Comparison of ENCODE assay signal across 8 mouse cellular contexts in the genomic region with DNA sequence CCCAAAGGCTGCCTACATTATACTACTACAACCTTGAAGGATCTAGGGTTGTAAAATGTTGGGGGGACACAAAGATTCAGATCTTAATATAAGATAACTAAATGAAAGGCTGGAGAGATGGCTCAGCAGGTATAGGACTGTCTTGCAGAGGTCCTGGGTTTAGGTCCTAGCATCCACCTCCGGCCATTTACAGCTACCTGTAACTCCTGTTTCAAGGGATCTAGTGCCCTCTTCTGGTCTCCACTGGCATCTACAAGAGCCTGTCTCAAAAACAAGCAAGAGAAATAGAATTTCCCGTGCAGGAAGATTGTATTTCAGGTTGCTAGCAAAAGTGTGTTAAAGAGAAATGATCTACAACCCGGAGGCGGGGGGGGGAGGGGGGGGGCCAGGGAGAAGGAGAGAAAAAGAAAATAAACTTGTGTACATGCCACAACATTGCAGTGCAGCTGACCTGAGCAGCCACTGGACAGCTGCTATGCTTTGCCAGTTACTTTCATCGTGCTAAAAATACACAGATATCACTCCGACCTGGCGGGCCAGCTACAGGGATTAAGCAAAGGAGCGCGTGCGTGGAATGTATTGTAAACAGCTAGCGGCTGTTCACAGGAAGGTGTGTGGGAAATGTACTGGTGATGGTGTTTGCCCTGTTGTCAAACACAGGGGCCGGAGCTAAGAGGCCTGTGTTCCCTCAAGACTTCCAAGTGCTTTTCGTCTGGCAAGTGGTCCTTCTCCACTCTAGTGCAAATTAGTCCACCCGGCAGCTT. TPM values are rescaled to one million over a fixed set of nuclear protein-coding genes. Genes with fewer than 3 reads are reported as not detected.
A peak's percentile ranks its signal among the peaks of the same experiment; 100 is the strongest.
DNase-seq lines count a peak whose midpoint lies in the region; ATAC-seq and TF ChIP-seq lines count a peak whose summit lies in the region.

No protein-coding gene starts in this region.

- WGBS in cerebellum, adult 2 months = 46% methylated on average over 14 of the region's 14 CpGs
- WGBS in heart, embryonic 10.5 days = 14% methylated on average over 14 of the region's 14 CpGs
- WGBS in limb, embryonic 11.5 days = 14% methylated on average over 14 of the region's 14 CpGs

- no peak overlapping the region for H3K9ac ChIP-seq in limb, embryonic 11.5 days (ENCODE audit: low read length)

- TF ChIP-seq CTCF in cerebellum, adult 2 months (IDR thresholded peaks at IDR 0.05; ENCODE audit: borderline replicate concordance, insufficient read depth, low read depth, low read length) = peak; percentile 39; the same call in 1 of the 2 replicates

- no peak overlapping the region for H3K27ac ChIP-seq in cerebellum, adult 2 months (ENCODE audit: insufficient read depth, low read length)
- H3K27ac ChIP-seq in heart, embryonic 10.5 days = peak overlapping the region; percentile 78
- peak overlapping the region; percentile 39; the same call in 1 of the 2 replicates for H3K27ac ChIP-seq in limb, embryonic 11.5 days (replicated peaks; ENCODE audit: low read depth, low read length)

- no peak overlapping the region for H3K4me3 ChIP-seq in cerebellum, adult 2 months (replicated peaks; ENCODE audit: insufficient read depth, low read depth, low read length)
- H3K4me3 ChIP-seq in heart, embryonic 10.5 days = peak overlapping the region; percentile 41; the same call in 1 of the 2 replicates
- H3K4me3 ChIP-seq in limb, embryonic 11.5 days (ENCODE audit: low read depth, low read length) = no peak overlapping the region

- TF ChIP-seq POLR2A in cerebellum, adult 2 months (IDR thresholded peaks at IDR 0.05; ENCODE audit: borderline replicate concordance, insufficient read depth, low read length) = no peak

- no peak for ATAC-seq in limb, embryonic 11.5 days (ENCODE audit: insufficient number of reproducible peaks, low FRiP score, low TSS enrichment, low read depth)

- DNase-seq in adrenal gland, adult 2 months = peak; percentile 43
- no peak for DNase-seq in adrenal gland, postnatal 10 days
- DNase-seq in 3T3-L1 (ENCODE audit: low read depth, low spot score) = peak; percentile 74
- DNase-seq in cerebellum, adult 2 months = peak in 1 of 2 experiments; percentile 58
- DNase-seq in heart, embryonic 10.5 days (ENCODE audit: low spot score) = no peak
- DNase-seq in limb, embryonic 11.5 days (ENCODE audit: low spot score) = peak; percentile 64
- peak; percentile 42 to 64 for DNase-seq in natural killer cell, adult 2 months (ENCODE audit: low spot score in 2 of 2)
- no peak for DNase-seq in right cerebral cortex, adult 18-20 months

- no peaks in the 10 kb centered on the region; the same call in 1 of the 2 replicates for H3K4me1 ChIP-seq in cerebellum, adult 2 months (ENCODE audit: control insufficient read depth, insufficient read depth, low read length)
- peaks cover 16% of the 10 kb centered on the region for H3K4me1 ChIP-seq in heart, embryonic 10.5 days
- peaks cover 10% of the 10 kb centered on the region for H3K4me1 ChIP-seq in limb, embryonic 11.5 days (ENCODE audit: control insufficient read depth, insufficient read depth, low read length)

- H3K4me2 ChIP-seq in limb, embryonic 11.5 days (ENCODE audit: low read depth, severe bottlenecking) = peak overlapping the region; percentile 20

- H3K9me3 ChIP-seq in heart, embryonic 10.5 days = no peaks in the 10 kb centered on the region
- H3K9me3 ChIP-seq in limb, embryonic 11.5 days (ENCODE audit: control insufficient read depth, low read length) = no peaks in the 10 kb centered on the region

- no peaks in the 10 kb centered on the region for H3K36me3 ChIP-seq in heart, embryonic 10.5 days
- no peaks in the 10 kb centered on the region for H3K36me3 ChIP-seq in limb, embryonic 11.5 days (ENCODE audit: control insufficient read depth, insufficient read depth, low read length)

- no peaks in the 10 kb centered on the region for H3K27me3 ChIP-seq in cerebellum, adult 2 months (ENCODE audit: control insufficient read depth, insufficient read depth, low read length)
- H3K27me3 ChIP-seq in heart, embryonic 10.5 days (ENCODE audit: insufficient read depth, poor library complexity, severe bottlenecking) = no peaks in the 10 kb centered on the region
- no peaks in the 10 kb centered on the region for H3K27me3 ChIP-seq in limb, embryonic 11.5 days (ENCODE audit: control insufficient read depth, insufficient read depth, low read length)

RNA-seq across cellular contexts. Expression of gene Tmem120b, which starts 8.3 kb away (rescaled TPM):
- total RNA-seq in adrenal gland, adult 2 months (2021) = 10 to 100 TPM; 32.0 to 33.2 TPM
- polyA plus RNA-seq in adrenal gland, adult 2 months (2012; rRNA removed) = 19.0 and 32.8 TPM in 2 replicates
- total RNA-seq in adrenal gland, postnatal 10 days (2021) = 10 to 100 TPM; 18.5 to 22.8 TPM
- 21.8 and 25.3 TPM in 2 replicates for polyA plus RNA-seq in cerebellum, adult 2 months (2012; rRNA removed)
- polyA plus RNA-seq in heart, embryonic 10.5 days (2016; fragmentation: Nextera tagmentation; extraction: Ambion mirVana) = 13.6 and 14.3 TPM in 2 replicates
- polyA plus RNA-seq in limb, embryonic 11.5 days (2014; fragmentation: Nextera tagmentation; extraction: Ambion mirVana) = 9.3 and 11.3 TPM in 2 replicates

RNA-seq across cellular contexts. Expression of gene Morn3, which starts 13.1 kb away (rescaled TPM):
- total RNA-seq in adrenal gland, adult 2 months (2021) = not detected
- polyA plus RNA-seq in adrenal gland, adult 2 months (2012; rRNA removed) = not detected in 2 replicates
- total RNA-seq in adrenal gland, postnatal 10 days (2021) = not detected
- 0.23 and 0.73 TPM in 2 replicates for polyA plus RNA-seq in cerebellum, adult 2 months (2012; rRNA removed)
- polyA plus RNA-seq in heart, embryonic 10.5 days (2016; fragmentation: Nextera tagmentation; extraction: Ambion mirVana) = not detected in 2 replicates
- 0.64 TPM in 1 of 2 replicates, not detected in the other for polyA plus RNA-seq in limb, embryonic 11.5 days (2014; fragmentation: Nextera tagmentation; extraction: Ambion mirVana)

RNA-seq across cellular contexts. Expression of gene Orai1, which starts 45.1 kb away (rescaled TPM):
- total RNA-seq in adrenal gland, adult 2 months (2021) = 10 to 100 TPM in 1 of 2 experiments, 1 to 10 TPM in 1; 9.8 to 13.6 TPM
- polyA plus RNA-seq in adrenal gland, adult 2 months (2012; rRNA removed) = 56.8 and 67.8 TPM in 2 replicates
- total RNA-seq in adrenal gland, postnatal 10 days (2021) = 10 to 100 TPM; 13.2 to 14.6 TPM
- 20.7 and 21.4 TPM in 2 replicates for polyA plus RNA-seq in cerebellum, adult 2 months (2012; rRNA removed)
- polyA plus RNA-seq in heart, embryonic 10.5 days (2016; fragmentation: Nextera tagmentation; extraction: Ambion mirVana) = 13.4 and 14.4 TPM in 2 replicates
- polyA plus RNA-seq in limb, embryonic 11.5 days (2014; fragmentation: Nextera tagmentation; extraction: Ambion mirVana) = 10.0 and 10.3 TPM in 2 replicates

Comparison
In these comparisons a context has a peak if more than half of its experiments do, and no peak if none do; other contexts are left out.
1. DNase-seq: peak in adrenal gland, adult 2 months (single experiment), 3T3-L1 (single experiment), limb, embryonic 11.5 days (single experiment) and natural killer cell, adult 2 months (2 of 2); none in adrenal gland, postnatal 10 days (single experiment), heart, embryonic 10.5 days (single experiment) and right cerebral cortex, adult 18-20 months (single experiment).